Mouse (Mus musculus): Measurements from ENCODE around the gene 1700040F15Rik. TPM values are rescaled to one million over a fixed set of nuclear protein-coding genes. Genes with fewer than 3 reads are reported as not detected.
"Not testable (repeated sequence)": the region's sequence is repeated elsewhere in the genome, so short reads cannot be mapped to it uniquely, and the experiment has no call there.

The 1700040F15Rik gene
- not detected for polyA plus RNA-seq (2017; shearing (Covaris generic))

GRCm38 (mm10) chrY:61101947-61102346 lies at the start of gene 1700040F15Rik:
TSS of gene 1700040F15Rik (plus strand) at chrY:61102247.
- ATAC-seq: not testable (repeated sequence)

Measured in activated CD4-positive, CD25-positive, alpha-beta regulatory T cell, adult 4 months (primary cell).